Mouse (Mus musculus) megakaryocyte, embryonic 14.5 days (primary cell): ENCODE data around the gene Cars.

Source experiments
- FLI1 ChIP-seq: IDR thresholded peaks from 2 replicates; pipeline ENCODE4 v1.6.1; 2012; ENCODE audit warnings: low read length, inconsistent platforms, mixed read lengths
- GATA1 ChIP-seq: IDR thresholded peaks from 3 replicates; pipeline ENCODE4 v1.6.1; 2012; ENCODE audit warnings: mixed read lengths, low read length, inconsistent platforms, borderline replicate concordance

- TF ChIP-seq GATA1 (no peak), FLI1 (no peak)
Measured at GRCm38 (mm10) chr7:143557616-143558015, 42.3 kb downstream of the Cars start.
